Mouse (Mus musculus): ENCODE data around the gene Tnfrsf13b. TPM values are rescaled to one million over a fixed set of nuclear protein-coding genes. Genes with fewer than 3 reads are reported as not detected.
A peak's percentile ranks its signal among the peaks of the same experiment; 100 is the strongest.

Tnfrsf13b gene
- under 1 TPM in 1 of 2 experiments, not detected in 1; 0.43 TPM for total RNA-seq (2021)
- long read RNA-seq, experiment 1: 0 reads
- long read RNA-seq, experiment 2, partial matches to known transcripts: 0 of 1 reads
- long read RNA-seq, experiment 2, other reads (novel, unspliced or antisense): 0 of 1 reads

DNA sequence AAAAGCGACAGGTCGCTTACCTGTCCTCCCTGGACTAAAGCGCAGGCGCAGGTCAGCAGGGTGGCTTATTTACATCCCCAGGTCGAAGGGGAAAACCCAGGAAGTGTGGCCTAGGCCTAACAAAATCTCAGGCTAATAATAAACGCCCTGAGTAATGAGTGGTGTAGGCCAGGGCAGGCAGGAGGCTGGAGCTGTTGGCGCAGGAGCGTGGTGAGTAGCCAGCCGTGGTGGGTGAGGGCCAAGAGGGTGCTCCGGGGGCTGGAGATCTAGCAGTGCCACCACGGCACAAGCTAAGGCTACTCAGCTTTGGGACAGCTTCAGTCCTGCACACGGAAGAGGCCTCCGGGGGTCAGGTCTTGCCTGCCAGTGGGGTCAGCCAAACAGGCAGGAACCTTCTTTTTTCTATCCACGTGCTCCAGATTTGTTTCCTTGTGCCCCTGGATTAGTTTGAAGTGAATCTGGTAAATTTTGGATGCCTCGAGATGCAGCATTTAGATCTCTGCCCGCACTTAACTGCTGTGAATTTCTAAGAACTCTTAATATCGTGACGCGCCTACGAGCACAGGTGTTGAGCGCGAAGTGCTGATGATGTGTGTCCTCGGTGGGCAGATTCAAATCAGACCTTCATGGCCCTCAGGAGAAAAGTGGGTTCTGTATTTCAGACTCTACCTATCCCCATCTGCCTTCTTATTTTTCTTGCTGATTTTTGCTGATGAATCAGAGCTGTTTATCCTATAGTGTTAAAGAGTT is at the start of gene Tnfrsf13b:
Gene Tnfrsf13b (plus strand): TSS at position 150 of the 750 bp plus-strand sequence.
- DNase-seq (ENCODE audit: low spot score): no peak

DNA sequence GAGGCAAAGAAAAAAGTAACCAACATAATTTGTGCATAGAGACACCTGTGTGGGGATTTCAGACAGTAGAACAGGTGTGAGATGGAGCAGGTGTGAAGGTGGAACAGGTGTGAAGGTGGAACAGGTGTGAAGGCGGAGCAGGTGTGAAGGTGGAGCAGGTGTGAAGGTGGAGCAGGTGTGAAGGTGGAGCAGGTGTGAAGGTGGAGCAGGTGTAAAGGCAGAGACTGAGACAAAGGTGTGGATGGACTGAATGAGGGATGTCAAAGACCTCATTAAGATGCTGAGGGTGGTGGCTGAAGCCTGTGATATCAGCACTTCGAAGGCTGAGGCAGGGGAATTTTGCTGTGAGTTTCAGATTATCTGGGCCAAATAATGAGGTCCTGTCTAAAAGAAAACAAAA is 44.9 kb upstream of the Tnfrsf13b start:
- DNase-seq (ENCODE audit: low spot score): no peak

DNA sequence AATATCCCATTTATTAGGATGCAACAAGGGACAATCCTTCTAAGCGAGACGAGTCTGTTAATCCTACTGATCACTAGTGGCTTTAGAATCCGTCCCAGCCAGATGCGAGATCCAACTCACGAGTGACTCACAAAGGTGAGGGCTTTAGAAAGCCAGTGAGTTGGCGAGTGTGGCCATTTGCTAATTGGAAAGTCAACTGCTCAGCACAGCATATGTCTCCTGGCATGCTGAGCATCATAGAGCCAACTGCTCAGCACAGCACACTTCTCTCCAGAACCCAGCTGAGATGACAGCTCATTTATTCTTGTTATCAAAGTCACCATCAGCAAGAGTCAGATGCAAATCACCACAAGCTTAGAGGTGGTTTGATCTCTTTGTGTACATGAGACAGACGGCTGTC is 36.4 kb upstream of the Tnfrsf13b start:
- no peak for DNase-seq (ENCODE audit: low spot score)

DNA sequence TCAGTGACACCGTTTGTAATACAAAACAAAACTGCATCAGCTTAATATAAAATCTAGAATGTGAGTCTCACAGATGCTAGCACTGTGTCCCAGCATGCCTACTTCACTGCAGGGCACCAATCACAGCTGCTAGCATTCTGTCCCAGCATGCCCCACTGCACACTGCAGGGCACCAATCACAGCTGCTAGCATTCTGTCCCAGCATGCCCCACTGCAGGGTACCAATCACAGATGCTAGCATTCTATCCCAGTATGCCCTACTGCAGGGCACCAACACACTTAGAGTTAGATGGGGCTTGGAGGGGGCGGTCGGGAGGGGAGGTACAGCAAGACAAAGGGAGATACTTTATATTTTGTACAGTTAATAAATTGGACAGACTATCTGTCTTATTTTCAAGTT is 35.4 kb upstream of the Tnfrsf13b start:
- DNase-seq (ENCODE audit: low spot score): no peak

DNA sequence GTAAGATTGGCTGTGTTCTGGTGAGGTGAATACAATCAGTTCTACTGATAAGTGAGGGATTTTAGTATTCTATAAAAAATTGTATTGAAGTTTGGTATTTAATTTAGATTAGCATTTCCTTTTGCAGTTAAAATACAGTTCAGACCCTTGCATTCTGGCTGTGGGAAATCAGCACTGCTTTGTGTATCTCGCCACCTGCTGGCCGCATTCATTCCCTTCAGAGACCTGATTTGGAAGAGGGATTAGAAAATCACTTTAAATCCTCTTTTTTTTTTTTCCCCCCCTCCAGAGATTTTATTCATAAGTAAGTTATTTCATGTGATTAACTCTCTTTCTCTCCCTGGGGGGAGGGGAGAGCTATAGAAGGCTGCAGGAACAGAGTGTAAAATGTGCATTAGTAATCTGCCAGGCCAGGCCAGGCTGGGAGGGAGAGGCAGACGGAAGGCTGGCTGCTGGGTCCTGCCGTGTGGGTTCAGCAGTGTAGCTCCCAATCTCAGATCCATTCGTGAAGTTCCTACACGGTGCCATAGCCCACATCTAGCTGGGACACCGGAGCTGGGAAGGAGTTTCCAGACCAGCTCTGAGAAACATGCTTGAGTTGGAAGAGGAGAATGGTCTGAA is 34.8 kb upstream of the Tnfrsf13b start:
- DNase-seq (ENCODE audit: low spot score): peak; percentile 68

DNA sequence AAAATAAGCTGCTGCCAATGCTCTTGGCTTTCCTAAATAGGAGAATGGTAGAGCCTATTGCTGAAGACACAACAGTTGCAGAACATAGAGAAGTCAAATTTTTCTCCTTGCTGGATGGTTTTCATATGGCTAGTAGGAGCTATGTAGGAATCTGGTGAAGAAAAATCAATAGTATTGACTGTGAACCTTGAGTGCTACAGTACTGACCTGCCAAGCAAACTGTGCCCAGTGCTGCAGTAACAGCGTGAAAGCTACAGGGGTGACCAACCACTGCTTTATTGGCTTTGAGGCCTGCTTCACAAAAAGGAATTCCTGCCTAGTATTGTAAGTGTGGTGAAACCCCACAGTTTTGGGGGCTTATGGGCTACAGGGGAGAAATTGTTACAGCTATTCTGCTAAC is 28.5 kb upstream of the Tnfrsf13b start:
- DNase-seq (ENCODE audit: low spot score): no peak

DNA sequence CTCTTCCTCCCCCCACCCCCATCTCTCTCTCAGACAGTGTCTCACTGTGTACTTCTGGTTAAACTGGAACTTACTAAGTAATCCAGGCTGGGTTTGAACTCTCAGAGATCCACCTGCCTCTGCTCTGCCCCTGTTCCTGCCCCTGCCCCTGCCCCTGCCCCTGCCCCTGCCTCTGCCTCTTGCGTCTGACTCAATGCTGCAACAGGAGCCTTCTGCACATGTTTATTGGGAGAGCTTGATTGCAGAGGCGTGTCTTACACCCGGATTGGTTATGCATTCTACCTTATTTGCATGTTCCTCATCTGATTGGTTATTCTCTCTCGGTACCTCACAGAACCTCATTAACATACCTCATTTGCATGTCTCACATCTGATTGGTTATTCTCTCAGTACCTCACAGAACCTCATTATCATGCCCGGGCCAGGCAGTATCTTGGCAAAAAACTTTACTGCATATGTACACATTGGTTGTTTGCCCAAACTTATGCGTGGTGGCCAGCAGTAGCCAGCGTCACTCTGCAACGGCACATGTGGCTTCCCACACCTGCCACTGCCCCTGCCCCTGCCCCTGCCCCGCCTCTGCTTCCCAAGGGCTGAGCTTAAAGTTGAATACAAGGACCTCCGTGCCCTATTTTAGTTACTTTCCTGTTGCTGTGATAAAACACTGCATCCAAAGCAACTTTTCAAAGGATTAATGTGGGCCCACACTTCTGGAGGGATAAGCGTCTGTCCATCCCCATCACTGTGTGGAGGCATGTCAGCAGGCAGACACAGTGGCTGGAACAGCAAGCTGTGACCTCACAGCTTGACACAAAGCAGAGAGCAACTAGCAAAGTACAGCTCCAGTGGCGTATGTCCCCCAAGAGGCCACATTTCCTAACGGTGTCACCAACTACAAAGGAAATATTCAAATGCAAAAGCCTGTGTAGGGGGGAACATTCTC is 23.9 kb upstream of the Tnfrsf13b start:
- DNase-seq (ENCODE audit: low spot score): no peak

DNA sequence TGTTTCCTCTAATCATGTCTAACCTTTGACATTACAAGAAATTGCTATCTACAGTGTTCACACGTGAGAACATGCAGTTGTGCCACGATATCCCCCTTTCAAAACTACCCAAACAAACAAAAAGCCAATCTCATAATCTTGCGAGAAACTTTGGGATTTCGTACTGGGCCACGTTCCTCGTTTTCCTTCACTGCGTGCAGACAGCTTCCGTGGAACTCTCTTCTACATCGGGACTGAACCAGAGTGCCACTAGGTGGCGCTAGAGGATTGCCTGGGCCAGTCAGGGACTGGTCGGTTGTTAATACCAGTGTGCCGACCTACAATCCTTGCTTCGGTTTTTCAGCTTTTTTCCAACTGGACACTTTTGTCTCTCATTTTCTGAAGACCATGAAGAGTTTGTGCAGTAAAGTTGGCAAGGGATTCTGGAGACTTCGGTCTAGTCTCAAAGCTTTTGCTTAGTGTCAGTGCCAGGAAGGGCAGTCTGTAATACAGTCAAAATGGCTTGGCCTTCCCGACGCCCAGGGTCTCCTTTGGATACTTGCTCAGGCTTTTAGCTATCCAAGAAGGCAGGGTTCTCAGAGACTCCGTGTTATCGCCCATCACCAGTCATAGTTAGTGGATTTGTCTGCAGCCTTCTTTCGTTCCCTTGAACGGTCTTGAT is 22.2 kb upstream of the Tnfrsf13b start:
- peak; percentile 88 for DNase-seq (ENCODE audit: low spot score)

DNA sequence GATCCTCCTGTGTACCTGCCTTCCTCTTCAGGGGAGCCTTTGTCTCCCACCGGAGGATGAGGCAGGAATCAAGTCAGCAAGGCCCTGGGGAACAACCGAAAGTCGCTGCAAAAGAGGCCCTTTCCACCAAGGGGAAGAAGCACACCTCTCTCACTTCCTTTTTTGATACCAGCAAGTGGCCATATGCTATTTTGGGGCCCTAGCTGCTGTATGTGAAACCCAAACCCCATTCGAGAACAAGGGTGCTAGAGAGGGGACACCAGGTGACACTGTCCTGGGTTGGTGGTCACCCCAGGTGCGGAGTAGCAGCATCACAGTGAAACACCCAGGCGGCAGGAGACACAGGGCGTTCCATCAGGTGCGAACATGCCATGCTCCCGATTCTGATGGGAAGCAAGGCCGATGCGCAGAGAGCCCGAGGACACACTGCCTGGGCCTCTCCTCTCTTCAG is 17.6 kb upstream of the Tnfrsf13b start:
- no peak for DNase-seq (ENCODE audit: low spot score)

DNA sequence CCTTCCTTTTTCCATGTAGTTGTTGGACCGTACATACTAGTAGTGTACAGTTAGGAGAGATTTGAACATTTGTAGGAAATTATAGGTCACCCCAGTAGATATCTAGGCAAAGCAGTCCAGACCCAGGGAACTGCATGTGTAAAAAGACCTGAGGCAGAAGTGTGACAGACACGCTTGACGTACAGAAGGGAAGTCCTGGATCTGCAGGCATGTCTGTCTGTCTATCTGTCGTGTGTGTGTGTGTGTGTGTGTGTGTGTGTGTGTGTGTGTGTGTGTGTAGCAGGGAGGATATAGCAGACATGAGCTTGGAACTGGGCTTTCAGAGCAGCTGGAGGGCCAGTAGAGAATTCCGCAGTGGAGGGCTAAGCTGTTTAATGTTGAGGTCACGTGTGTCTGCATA is 16.8 kb upstream of the Tnfrsf13b start:
- no peak for DNase-seq (ENCODE audit: low spot score)

DNA sequence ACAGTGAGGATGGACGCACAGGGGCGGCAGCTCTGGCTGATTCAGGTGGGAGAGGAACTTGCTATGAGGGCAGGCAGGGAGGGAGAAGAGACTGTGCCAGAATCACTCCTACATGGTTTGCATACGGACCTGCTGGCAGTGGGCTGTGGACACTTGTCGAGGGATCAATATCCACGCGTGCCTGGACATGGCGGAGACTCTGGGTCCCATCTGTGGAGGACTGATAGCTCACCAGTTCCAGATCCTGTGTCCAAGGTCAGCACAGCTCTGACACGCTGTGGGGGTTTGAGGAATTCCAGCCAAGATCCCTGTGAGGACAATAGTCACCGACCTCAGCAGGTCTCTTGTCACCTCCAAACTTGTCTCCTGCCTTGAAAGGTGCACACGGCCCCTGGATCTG is 16.4 kb upstream of the Tnfrsf13b start:
- DNase-seq (ENCODE audit: low spot score): no peak

DNA sequence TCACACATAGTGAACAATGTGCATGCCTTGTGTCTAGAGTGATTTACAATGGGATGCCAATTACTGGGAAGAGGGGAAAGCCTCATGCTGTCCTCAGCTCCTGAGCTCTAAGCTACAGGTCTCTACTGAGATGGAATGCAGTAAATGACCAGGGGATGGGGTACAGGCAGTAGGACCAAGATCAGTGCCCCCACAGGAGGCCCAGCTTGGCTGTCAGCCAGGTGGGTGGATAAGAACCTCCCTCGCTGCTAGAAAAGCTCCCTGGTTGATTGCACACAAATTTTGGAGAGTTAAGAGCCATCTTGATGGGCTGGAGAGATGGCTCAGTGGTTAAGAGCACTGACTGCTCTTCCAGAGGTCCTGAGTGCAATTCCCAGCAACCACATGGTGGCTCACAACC is 15.6 kb upstream of the Tnfrsf13b start:
- DNase-seq (ENCODE audit: low spot score): no peak

DNA sequence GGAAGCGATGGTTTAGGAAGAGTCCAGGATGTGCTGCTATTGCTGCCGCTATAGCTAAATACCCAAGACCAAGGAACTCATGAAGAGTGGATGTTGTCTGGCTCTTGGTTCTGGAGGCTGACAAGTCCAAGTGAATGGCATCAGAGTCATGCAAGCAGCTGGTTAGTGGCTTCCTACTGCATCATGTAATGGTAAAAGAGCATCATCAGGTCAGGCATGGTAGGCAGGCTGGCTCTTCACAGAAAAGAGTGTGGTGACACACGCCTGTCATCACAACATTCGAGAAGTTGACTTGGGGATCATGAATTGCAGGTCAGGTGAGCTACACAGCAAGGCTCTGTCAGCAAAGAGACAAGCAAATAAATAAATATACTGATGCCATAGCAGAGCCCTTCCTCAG is 15.1 kb upstream of the Tnfrsf13b start:
- DNase-seq (ENCODE audit: low spot score): no peak

DNA sequence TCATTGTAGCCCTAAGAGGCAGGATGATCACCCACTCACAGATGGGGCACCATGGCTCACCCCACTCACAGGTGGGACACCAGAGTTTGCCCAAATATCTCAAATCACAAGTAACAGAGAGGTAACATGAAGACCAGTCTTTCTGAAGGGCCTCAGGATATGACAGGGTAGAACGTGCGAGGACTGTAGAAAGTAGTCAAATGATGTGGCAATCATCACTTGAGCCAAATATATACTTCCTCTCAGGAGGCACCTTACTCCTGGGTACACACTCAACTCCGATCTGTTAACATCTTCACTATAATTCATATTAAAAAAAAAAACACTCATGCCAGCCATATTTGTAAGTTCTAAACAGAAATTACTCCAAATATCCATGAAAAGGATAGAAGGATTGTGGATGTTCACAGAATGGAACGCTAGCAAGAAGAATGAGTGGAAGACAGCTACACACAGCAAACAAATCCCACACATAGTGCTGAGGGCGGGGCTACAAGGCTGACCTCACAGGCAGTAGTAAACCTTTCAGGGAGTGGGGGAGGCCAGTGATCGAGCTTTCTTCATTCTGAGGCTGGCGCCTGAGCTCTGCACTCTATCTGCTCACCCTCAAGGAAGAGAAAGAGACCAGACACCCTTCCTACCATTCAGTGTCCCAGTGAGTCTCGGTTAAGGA is 14.1 kb upstream of the Tnfrsf13b start:
- DNase-seq (ENCODE audit: low spot score): no peak

DNA sequence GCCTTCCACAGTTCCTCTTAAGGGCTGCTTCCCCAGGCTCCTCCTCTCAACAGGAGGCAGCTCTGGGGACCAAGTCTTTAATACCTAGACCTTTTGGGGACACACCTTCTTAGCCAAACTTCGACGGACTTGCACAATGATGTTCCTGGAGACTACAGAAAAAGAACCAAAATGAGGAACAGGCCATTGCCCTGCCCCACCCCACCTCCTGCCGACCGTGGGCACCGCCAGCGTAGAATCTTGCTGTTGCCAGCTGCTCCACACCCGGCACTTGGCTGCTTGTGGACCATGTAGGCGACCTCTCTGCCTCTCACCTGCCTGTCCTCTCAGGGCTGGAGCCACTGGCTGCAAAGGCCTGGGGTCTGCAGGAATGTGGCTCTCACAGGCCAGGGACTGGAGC is 10.3 kb upstream of the Tnfrsf13b start:
- DNase-seq (ENCODE audit: low spot score): no peak

DNA sequence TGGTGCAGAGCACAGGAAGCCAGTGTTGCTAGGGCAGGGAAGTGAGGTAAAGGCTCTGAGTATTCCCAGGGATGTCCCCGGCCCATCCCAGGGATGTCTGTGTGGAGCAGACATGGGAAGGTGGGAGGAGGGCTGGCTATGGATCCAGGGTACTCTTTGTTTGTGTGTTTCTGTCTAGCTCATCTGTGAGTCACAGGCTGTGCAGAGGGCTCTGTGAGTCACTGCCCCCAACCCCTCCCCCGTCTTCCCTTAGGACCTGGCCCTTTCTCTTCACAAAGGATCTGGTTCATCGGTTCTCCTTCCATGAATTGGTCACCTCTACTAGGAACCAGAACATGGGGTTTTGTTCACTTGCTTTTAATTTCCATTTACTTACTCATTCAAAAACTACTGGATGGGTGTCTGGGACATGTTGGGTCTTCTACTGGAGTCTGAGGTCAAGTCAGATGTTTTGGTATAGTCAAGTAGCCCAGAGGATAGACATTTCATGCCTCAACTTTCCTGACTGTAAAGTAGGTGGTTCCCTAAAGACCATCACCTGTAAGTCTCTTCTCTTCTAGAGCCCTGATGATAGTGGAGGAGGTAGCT is 6.5 kb upstream of the Tnfrsf13b start:
- DNase-seq (ENCODE audit: low spot score): no peak

DNA sequence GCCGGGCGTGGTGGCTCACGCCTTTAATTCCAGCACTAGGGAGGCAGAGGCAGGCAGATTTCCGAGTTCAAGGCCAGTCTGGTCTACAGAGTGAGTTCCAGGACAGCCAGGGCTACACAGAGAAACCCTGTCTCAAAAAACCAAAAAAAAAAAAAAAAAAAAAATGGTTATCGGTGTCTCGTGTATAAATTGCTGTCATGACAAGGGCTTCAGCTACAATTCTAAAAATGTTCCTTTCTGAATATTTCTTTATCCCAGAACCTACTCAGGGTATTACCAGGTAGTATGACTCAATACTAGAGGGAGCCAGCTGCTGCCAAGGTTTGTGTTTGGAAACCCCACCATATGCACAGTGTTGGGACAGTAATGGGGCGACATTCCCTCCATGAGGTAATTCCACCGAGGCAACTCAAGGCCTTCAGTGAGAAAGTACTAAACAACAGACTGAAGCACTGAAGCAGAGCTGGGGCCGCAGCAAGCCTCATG is 4.2 kb upstream of the Tnfrsf13b start:
- DNase-seq (ENCODE audit: low spot score): no peak

DNA sequence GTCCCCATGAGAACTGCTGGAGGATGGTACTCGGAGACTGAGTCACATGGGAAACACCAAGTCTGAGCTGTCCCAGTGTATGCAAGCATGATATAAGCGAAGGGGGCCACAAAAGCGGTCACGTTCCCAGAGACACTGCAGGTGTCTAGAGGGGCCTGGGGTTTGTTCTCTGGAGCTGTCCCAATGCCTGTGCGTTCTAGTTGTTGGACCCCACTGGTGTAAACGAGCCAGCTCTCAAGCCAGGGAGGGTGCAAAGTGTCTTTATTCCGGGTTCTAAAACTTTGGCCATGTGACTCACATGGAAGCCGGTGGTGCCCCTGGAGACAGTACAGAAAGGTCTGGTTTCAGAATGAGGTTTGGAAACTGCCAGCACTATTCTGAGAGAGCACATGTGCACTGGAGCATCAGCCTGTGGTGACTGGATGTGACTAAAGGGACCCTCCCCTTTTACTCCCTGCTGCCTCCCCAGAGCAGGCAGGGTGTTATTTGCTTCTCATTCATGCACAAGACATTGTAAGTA is 3.7 kb upstream of the Tnfrsf13b start:
- no peak for DNase-seq (ENCODE audit: low spot score)

DNA sequence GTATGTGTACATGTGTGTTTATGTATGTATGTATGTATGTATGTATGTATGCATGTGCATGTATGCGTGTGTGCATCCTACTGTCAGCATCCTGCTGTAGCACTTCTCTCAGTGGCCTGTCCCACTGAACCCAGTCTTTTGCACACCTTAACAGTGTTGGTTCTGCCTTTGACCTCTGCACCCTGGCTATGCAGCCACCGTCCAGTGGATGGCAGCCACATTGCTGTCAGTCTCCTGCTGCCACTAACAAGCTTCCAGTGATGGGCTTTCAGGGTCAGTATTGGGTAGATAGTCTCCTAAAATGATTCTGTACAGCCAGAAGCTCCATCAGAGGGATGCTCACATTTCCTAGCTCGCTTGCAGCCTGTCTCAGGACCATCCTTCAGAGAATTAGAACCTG is 2.7 kb upstream of the Tnfrsf13b start:
- no peak for DNase-seq (ENCODE audit: low spot score)

DNA sequence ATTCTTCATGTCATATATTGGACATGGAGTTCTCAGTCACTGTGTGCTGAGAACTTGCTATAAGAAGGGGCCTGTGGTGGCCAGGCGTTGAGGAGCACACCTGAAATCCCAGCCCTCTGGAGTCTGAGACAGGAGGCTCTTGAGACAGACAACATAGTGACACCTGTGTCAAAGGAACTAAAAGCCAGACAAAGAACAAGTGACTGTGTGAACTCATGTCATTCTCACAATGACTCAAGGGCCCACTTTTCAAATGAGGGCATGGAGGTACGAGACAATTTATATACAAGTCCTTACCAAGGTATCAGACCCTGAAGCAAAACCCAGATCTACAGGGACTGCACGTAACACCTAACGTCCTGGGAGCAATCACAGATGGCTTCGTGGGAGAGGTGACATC is 585 bp upstream of the Tnfrsf13b start:
- no peak for DNase-seq (ENCODE audit: low spot score)
